Mouse (Mus musculus): ENCODE results near the gene Stum. TPM values are rescaled to one million over a fixed set of nuclear protein-coding genes. Genes with fewer than 3 reads are reported as not detected.
"Not testable (repeated sequence)": the region's sequence is repeated elsewhere in the genome, so short reads cannot be mapped to it uniquely, and the experiment has no call there.

Stum gene
- total RNA-seq, 2 experiments from 2014 or later: 131 to 139 TPM

DNA sequence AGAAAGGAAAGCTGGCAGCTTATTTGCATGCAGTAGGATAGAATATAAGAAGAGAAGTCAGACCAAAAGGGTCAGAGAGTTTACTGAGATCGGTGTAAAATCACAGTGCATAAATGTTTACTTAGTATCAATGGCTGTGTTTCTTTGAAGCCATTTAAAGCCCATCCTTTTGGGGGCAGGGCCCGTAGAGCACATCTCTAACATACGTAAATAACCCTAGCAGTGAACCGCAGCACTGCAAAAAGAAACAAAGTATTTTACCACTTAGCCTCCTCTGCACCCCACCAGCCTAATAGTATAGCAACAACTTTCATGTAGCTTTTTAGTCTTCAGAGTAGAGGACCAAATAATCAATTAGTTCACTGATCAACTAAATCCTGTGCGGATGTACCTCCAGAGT lies 85.6 kb downstream of the Stum start:
- intact Hi-C loops (cut with DNase I): no loop called here
- DNase-seq (ENCODE audit: extremely low spot score in 1 of 2, low spot score in 2 of 2): no peak

DNA sequence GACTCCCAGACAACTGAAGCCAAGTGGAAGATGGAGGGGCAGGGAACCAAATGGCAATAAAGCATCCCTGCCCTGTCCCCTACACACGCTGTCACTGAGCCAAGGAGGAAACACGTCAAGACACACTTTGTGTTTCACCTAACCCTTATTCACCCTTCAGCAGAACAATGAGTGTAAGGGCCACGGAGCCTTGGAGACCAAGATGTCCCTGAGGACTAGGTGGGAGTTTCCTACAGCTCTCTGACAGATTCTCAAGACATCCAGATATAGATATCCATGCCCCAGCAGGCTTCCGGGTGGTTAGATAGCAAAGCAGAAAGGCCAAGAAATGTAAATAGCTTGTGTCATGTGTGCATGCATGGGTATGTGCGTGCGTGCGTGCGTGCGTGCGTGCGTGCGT lies 89.4 kb downstream of the Stum start:
- intact Hi-C loops (cut with DNase I): no loop called here
- no peak for DNase-seq (ENCODE audit: extremely low spot score in 1 of 2, low spot score in 2 of 2)

DNA sequence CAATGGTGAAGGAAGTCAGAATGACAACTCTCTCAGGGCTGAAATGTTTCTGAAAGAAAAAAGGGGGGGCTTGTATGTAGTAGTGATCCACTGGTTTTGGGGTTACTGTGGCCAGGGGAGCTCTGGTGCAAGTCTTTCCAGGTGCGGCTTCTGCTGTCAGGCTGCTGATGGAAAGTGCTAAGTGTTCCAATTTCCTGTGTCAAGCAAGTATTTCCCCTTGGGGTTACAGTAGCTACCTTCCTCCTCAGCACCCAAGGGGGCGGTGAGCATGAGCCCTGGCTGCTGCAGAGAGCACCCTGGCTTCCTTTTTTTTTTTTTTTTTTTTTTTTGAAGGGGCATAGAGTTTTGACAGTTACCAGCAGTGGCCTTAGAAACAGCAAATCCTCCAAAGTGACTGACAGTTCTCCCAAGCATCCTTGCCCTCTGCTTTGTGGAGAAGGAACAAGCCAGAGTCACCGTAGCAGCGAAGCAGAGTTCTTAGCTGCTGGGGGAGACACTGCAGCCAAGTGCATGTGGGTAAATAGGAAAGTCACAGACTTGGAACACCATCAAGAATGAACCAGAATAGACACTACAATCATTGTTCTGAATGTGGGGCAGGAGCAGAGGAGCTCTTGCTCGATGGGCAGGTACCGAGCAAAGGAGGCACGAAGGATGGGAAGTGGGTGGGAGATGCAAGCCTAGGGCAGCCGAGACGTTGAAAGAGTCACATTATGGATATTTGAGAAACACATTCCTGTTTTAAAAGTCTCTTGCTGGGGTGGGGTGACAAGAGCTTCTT lies 90.1 kb downstream of the Stum start:
- intact Hi-C loops (cut with DNase I): no loop called here
- no peak for DNase-seq (ENCODE audit: extremely low spot score in 1 of 2, low spot score in 2 of 2)

DNA sequence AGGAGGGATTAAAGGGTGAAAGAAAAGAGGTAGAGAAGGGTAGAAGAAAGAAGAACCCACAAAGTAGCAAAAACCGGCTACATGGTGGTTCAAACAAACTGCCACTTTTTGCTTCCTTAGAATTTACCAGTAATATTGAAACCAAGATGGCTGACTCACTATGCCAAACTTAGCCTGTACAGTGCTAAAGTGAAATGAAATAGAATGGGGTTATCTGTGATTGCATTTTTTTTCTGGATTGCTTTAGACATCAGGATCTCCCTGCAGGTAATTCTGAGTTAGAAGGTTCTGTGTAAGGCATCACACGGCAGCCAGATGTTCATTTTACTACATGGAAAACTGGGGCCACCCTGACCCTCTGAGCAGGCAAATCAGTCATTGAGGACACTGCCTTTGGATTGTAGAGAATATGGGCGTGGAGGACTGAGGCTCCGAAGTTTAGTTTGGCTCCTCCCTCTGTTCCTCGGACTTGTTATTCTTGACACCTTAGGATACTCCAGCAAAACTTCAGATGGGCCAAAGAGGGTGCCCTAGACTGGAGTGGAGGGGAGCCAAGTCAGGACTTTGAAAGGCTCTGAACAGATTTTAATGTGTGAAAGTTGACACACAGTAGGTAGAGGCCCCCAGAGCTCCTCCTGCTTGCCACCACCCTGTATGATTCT lies 91.0 kb downstream of the Stum start:
- DNase-seq (ENCODE audit: extremely low spot score in 1 of 2, low spot score in 2 of 2): no peak
- intact Hi-C loops (cut with DNase I): no loop called here

DNA sequence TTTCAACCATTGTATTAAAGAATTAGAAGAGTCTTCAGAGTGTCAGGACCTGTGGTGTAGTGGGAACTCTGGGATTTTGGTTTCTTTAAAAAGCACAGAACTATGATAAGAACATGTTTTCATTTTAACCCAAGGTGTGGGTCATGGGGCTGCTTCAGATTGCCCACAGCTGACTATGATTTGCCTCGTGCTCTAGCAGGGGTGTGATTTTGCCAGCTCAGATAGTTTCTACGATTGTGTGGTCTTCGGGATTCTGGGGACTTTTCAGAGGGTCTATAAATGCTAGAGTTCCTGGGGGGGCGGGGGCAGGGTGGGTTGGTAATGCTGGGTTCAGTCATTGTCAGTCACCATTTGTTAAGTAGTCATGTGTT lies 91.7 kb downstream of the Stum start:
- DNase-seq (ENCODE audit: extremely low spot score in 1 of 2, low spot score in 2 of 2): no peak
- intact Hi-C loops (cut with DNase I): no loop called here

DNA sequence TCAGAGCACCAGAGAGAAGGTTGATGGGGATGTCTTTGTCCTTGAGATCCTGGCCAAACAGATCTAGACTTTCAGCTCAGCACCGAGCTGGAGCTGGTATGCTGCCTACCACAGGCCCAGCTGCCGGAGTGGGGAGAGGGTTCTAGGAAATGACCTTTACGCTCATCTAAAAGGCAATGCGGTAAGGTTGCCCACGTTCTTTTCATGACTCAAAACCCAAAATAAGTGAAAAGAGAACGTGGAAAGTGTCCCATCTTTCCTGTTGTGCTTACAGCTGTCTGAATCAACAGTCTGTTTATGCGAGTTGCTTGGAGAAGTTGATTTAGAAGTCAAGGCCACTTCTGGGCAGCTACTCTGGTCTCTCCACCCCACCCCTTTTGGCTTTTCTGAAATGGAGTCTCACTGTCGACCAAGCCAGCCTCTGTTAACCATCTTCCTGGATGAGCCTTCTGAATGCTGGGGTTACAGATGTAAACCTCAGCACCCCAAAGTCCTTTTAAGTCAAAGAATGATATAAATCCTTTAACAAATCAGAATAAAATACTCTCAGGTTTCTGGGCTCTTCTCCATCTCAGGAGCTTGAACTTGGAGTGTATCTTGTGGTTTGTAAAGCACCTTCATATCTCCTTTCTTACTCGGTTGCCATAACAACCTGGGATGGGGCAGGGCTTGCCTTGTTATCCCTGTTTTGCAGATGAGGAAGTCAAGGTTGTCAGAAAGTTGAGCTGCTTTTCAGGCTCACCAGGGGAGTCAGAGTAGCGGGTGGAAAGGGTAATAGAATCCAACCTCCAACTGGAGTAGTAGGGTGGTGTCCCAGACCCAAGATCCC lies 92.3 kb downstream of the Stum start:
- intact Hi-C loops (cut with DNase I): no loop called here
- no peak for DNase-seq (ENCODE audit: extremely low spot score in 1 of 2, low spot score in 2 of 2)

DNA sequence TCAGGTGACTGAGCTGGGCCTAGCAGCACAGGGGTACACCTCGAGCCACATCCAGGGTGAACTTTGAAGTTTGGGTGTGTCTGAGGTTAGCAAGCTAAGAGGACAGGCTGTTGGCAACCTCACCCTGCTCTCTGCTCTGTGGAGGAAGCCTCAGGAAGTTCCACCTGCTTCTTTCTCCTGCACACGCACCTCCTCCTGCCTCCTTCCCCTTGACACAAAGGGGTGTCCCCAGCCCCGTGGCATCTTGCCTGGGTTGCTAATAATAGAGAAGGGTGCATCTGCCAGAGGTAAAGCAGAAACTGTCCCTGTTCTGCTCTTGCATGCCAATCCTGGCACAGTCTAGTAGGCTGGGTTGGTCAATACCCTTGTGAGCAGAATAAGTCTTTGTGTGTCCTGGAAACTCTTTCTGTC lies 93.0 kb downstream of the Stum start:
- no peak for DNase-seq (ENCODE audit: extremely low spot score in 1 of 2, low spot score in 2 of 2)
- intact Hi-C loops (cut with DNase I): no loop called here

DNA sequence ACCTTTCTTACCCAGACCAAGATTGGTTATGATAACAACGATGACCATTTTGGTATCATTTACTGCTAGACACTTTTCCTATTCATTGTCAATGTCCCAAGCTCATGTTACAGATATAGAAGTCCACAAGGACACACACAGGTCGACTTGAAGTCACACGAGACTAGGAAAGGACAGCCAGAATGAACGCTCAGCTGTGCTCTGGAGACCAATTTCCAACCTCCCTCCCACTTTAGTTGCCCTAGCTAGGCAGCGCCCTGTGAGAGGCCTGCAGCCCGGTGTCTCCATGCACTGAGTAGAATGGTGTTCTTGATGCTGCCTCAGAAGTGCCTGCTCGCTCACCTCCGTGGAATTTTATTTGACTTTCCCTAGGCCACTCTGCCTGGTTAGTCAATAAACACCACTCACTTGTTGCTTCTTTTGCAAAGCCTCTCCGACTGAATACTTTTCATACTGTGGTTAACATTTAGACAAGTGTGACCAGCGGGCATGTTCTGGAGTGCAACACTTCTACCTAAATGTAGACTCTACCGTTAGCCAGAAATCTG lies 94.0 kb downstream of the Stum start:
- intact Hi-C loops (cut with DNase I): loop anchor here (5.0 kb wide), 1 partner anchor 57 kb away; the partner anchor contains the start of gene Itpkb
- DNase-seq (ENCODE audit: extremely low spot score in 1 of 2, low spot score in 2 of 2): not testable (repeated sequence)

DNA sequence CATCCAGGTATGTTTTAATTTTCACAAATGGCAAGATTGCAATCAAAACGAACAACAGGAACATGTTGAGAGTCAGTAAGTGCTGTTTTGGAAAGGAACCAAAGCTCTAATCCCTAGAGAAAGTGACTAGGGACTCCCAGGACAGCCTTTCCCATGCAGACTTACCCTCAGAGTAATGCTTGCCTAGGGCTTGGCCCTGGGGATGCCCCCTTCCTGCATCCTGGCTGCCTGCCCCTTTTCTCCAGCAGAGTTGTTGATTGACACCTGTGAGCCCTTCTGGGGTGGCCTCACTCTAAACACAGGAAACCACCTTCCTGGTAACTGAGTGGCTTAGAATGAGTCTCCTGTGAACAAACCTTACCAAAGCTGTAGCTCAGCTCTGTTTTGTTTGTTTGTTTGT lies 94.8 kb downstream of the Stum start:
- intact Hi-C loops (cut with DNase I): loop anchor here (5.0 kb wide), 1 partner anchor 56 kb away; the partner anchor contains the start of gene Itpkb
- no peak for DNase-seq (ENCODE audit: extremely low spot score in 1 of 2, low spot score in 2 of 2)

DNA sequence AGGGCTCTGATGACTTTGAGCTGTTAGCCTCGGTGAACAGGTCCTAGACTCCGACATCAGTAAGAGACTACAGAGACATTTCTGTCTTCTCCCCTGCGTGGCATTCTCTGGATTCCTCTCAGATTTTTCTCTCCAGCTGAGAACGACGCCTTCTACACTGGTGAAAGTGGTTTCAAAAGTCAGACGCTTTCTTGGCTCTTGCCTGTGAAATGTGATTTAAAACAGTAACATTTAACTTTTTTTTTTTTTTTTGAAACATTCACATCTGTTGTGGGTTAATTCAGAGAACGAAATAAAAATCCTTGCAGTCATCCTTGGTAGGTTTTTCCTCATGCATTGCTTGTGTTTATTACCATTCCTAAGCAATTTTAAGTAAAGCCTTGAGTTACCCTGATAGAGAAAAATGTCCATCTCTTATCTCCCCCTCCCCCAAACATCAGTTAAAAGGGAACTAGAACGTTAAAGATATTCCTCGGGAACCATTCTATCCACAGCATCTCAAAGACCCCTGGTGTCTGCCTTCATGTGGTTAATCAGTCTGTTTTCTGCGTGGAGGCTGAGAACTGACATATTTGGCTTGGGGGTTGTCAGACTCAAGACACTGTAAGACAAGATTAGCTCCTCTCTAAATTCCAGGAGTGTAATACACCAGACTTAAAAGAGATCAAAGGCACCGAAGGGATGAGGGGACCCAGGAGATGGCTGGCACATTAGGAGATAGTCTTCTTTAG lies 95.4 kb downstream of the Stum start:
- intact Hi-C loops (cut with DNase I): loop anchor here (5.0 kb wide), 1 partner anchor 56 kb away; the partner anchor contains the start of gene Itpkb
- no peak for DNase-seq (ENCODE audit: extremely low spot score in 1 of 2, low spot score in 2 of 2)

DNA sequence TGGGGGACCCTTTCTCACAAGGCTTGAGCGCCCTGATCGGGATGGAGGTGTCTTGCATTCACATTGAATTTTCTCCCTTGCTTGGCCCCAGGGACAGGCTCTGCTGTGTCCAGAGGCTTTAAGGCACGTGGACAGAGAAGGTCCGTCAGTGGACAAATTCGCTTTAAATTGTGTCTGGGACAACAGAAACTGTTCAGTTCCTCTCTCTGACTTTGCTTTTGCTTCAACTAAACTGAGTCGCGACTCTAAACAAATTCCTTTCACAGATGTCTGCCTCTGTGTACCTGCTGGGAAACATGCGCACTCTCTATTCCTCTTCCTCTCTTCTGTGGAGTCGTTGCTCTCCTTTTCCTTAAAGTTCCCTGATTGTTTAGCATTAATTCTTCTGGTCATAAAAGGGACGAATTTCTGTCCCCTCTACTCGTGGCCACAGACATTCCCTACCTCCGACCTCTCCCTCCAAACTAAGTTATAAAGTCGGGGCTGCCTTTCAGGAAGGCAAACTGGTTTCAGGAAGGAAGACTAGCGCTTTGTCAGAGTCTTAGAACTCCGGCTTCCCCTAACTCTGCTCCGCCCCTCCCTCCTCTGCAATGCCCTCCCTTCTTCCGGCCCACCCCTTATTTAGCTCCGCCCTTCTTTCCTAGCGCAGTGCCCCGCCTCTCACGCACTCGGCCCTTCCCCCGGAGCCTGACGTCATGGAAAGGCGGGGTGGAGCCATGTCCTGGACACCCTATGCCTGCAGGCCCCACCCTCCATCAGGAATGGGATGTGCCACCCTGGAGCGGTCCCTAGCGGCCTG lies 96.2 kb downstream of the Stum start:
- intact Hi-C loops (cut with DNase I): loop anchor here (5.0 kb wide), 1 partner anchor 55 kb away; the partner anchor contains the start of gene Itpkb
- peak; percentile 97 to 98 for DNase-seq (ENCODE audit: extremely low spot score in 1 of 2, low spot score in 2 of 2)

DNA sequence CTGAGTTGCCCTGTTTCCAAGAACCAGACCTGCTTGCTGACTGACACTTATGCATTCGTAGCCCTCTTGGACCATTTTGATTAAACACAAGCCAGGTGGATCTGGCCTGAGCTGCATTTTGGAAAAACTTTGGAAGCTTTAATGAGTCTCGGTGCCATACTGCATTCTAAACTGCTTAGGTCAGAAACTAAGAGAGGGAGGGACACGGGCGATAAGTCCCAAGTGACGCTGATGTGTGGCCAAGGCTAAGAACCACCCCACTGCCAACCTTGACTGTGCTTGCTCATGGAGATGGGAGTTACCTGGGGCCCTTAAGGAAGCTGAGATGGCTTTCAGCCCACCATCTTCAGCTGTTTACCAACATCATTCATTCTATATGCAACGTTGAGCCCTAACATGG lies 98.0 kb downstream of the Stum start:
- no peak for DNase-seq (ENCODE audit: extremely low spot score in 1 of 2, low spot score in 2 of 2)
- intact Hi-C loops (cut with DNase I): loop anchor here (5.0 kb wide), 1 partner anchor 53 kb away; the partner anchor contains the start of gene Itpkb

DNA sequence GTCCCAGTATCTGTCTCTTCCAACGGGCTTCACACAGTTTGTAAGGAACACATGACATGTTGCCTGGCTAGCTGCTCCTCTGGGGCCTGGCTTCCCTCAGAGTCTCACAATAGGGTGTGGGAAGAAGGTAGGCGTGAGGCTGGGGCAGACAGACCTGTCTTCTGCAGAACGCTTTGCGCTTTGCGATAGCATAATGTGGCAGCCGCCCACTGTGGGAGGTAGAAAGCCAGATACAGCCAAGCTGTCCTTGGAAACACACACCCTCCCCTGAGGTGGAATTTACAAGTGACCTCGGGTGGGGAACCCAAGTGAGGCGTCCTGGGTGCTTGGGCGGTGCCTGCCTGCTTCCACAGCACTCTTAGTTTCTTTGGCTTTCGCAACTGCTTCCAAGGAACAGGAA lies 98.8 kb downstream of the Stum start:
- intact Hi-C loops (cut with DNase I): no loop called here
- DNase-seq (ENCODE audit: extremely low spot score in 1 of 2, low spot score in 2 of 2): no peak

DNA sequence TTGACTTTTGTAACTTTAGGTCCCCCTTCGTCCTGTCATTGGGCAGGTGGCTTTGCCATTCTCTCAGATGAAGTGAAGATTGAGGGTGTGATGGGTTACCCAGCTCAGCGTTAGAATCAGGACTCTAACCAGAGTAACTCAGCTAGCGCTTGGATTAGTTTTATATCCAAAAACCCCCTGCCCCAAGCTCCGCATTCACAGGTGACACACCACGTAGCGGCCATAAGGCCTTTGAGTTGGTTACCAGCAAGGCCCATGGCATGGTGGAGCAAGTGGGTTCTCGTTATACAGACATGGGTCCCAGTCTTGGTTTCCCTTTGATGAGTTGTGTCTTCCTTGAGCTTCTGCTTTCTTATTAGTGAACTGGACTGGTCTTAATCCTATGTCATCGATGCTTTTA lies 99.4 kb downstream of the Stum start:
- intact Hi-C loops (cut with DNase I): no loop called here
- DNase-seq (ENCODE audit: extremely low spot score in 1 of 2, low spot score in 2 of 2): no peak
